Mouse (Mus musculus) limb, embryonic 13.5 days (tissue): ENCODE measurements at regions not wholly inside any gene's neighbourhood (a gene's known extent, or its start where the extent isn't known, plus 50 kb on each side); places are given as distances from the start of the nearest gene placed in this dataset.
A peak's percentile ranks its signal among the peaks of the same experiment; 100 is the strongest.

Experiments used
- ATAC-seq: fragments of 200-750 bp; cut with Nextera tagmentation; 2 replicates; pipeline ENCODE4 v1.8.0; 2017; ENCODE audit warnings: low read depth, moderate number of reproducible peaks, moderate TSS enrichment; ENCODE audit not compliant: low FRiP score
- H3K27ac ChIP-seq: fragments of 300-500 bp; sonication (generic); 2 replicates; pipeline ENCODE4 v1.5.1; 2015; ENCODE audit warnings: inconsistent platforms, mild to moderate bottlenecking, moderate library complexity
- H3K27me3 ChIP-seq: fragments of 300-500 bp; sonication (generic); 2 replicates; pipeline ENCODE4 v1.6.1; 2015; ENCODE audit warnings: mild to moderate bottlenecking, inconsistent platforms
- H3K36me3 ChIP-seq: fragments of 300-500 bp; sonication (generic); 2 replicates; pipeline ENCODE4 v1.6.1; 2015; ENCODE audit warnings: inconsistent platforms, mild to moderate bottlenecking, moderate library complexity
- H3K4me1 ChIP-seq: fragments of 300-500 bp; sonication (generic); 2 replicates; pipeline ENCODE4 v1.6.1; 2015; ENCODE audit warnings: inconsistent platforms
- H3K4me2 ChIP-seq: fragments of 300-500 bp; sonication (generic); replicated peaks from 2 replicates; pipeline ENCODE4 v1.6.1; 2015; ENCODE audit warnings: inconsistent platforms, mild to moderate bottlenecking, moderate library complexity
- H3K4me3 ChIP-seq: fragments of 300-500 bp; sonication (generic); 2 replicates; pipeline ENCODE4 v1.5.1; 2015; ENCODE audit warnings: moderate library complexity, mild to moderate bottlenecking, inconsistent platforms
- H3K9ac ChIP-seq: fragments of 300-500 bp; sonication (generic); 2 replicates; pipeline ENCODE4 v1.6.1; 2015; ENCODE audit warnings: mild to moderate bottlenecking, inconsistent platforms
- H3K9me3 ChIP-seq: fragments of 300-500 bp; sonication (generic); 2 replicates; pipeline ENCODE4 v1.6.1; 2016; ENCODE audit warnings: inconsistent platforms
- WGBS: fragments of 180-500 bp; shearing (Covaris S2); methylation state at CpG from one replicate; pipeline ENCODE4 v1.1.7; 2015; 5-methylcytosine and 5-hydroxymethylcytosine counted together

DNA sequence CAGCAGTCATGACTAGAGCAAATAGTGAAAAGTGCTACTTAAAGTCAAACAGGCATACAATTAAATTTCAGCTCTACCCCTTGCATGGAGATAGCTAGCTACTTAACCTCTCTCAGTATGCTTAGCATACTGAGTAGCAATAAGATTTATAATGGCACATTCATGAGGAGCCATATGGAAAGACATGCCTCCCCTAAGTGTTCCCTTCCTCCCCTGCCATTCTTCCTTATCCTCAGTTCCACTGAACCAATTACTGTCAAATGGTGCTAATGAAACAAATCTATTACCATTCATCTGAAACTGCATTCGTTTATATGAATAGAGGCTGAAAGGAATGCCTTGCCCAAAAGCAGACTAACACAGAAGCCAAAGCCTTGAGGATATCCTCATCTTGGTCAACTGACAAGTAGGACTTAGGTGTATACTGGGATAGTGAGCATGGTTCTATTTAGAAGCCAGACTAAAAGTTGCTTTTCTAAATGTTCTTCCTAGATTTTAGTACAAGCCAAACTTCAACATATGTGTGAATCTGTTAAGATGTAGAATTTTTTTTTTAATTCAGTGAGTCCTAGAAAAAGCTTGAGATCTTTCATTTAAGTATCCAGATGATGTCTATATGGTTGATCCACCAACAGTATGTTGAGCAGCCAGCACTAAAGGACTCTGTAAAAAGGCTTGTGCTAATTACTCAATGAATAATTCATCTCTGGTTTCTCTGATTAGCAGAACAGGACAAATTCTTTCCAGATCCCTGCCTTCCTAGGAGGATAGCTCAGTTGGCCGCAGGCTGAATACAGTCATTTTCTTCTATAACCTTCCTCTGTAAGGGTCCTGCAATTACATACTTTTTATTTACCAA is 368.7 kb downstream of the Tmem135 start:
- Histone ChIP-seq H3K36me3 (no peaks in the 10 kb centered on the region), H3K27ac (no peak overlapping the region), H3K4me2 (no peak overlapping the region), H3K4me1 (0 out of 2 replicates have a peak, but pooled peaks cover 6% of the 10 kb centered on the region), H3K27me3 (no peaks in the 10 kb centered on the region), H3K4me3 (no peak overlapping the region), H3K9me3 (no peaks in the 10 kb centered on the region), H3K9ac (no peak overlapping the region)
- WGBS = 67% methylated on average over 2 of the region's 2 CpGs
- no peak for ATAC-seq

DNA sequence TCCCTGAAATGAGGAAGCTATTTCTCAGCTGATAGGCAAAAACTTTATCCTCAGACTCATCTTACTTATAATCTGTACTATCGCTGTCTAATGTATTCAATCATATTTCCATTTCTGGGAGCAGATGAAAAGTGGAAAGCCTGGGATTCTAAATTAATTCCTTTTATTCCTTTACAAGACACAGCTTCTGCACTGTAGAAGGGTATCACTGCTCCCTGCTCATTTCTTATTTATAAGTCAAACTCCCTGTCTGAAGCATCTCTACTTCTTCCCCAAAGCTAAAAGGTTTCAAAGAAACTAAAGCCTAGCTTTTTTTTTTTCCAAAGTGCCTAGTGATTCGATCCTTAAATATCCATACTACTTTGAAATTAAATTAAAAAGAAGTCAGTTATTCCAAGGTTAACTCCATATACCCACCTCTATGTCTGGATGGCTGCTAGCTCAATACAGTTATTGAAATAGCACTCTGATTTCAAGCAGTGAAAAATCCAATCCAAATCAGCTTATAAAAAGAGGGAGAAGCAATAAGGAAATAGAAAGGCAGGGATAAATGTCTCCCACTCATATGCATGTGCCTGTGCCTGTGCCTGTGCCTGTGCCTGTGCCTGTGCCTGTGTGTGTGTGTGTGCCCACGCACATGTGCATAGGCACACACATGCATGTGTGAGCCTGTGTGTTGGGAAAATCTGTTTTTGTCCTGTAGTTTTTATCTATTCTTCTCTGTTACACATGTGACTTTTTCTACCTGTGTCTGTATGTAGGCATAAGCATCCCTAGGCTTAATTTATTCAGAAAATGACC is 380.6 kb downstream of the Tmem135 start:
- Histone ChIP-seq H3K9me3 (no peaks in the 10 kb centered on the region), H3K27me3 (no peaks in the 10 kb centered on the region), H3K4me1 (no peaks in the 10 kb centered on the region), H3K9ac (no peak overlapping the region), H3K4me2 (no peak overlapping the region), H3K36me3 (no peaks in the 10 kb centered on the region), H3K4me3 (no peak overlapping the region), H3K27ac (no peak overlapping the region)
- 86% methylated on average over 3 of the region's 3 CpGs for WGBS
- no peak for ATAC-seq

DNA sequence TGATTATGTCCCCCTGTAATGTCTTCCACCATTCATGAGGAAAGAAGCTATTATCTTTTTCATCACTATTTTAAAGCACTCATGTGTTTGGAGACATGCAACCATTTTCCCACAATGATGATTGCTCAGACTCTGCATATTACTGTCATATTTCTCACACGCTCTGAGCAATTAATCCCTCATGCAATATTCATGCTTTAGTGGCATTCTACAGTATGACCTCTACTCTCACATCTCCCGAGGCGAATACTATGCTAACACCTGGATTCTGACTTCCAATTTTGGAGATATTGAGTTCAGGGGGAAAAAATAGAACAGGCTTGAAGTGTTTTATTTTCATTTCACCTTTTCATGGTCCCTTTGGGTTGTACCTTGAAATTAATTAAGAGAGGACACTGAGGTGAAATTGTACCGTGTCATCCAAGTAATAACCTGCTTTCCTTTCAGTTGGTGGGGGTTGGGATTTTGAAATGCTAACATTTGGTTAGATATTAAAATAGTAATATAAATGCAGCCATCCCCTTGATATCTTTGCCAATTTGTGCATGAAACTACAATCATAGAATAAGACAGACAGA is 405.1 kb downstream of the Tmem135 start:
- Histone ChIP-seq H3K4me1 (no peaks in the 10 kb centered on the region), H3K9me3 (no peaks in the 10 kb centered on the region), H3K36me3 (no peaks in the 10 kb centered on the region), H3K9ac (no peak overlapping the region), H3K27me3 (no peaks in the 10 kb centered on the region), H3K27ac (no peak overlapping the region), H3K4me3 (no peak overlapping the region), H3K4me2 (no peak overlapping the region)
- WGBS = 86% methylated on average over 4 of the region's 4 CpGs
- no peak for ATAC-seq

DNA sequence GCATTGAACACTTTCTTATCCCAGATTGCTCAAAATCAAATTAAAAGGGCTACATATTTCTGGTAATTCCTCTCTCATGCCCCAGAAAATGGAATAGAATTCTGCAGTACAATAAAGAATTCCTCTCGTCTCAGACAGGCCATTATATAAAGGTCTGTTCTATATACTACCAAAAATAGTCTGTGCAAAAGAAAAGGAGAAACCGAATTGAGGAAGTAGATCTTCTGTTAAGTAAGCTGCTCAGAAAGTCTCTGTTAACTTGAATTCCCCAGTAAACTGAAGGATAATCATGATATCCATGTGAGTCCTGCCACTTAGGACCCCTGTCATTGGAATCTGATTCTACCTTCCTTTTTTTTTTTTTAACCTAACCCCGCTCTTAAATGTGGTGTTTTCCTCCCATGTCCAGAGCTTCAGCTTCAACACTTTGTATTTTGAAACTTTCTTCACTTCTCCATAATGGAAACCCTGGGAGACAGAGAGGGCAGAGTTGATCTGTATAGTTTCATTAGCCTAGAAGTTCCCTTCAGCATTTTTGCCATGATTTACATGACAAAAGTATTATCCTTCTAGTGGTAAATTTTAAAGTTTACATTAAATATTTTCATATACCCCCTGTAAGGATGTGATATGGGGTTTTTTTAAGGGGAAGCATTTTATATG is 406.1 kb downstream of the Tmem135 start:
- ATAC-seq = no peak
- 81% methylated on average over 3 of the region's 3 CpGs for WGBS
- Histone ChIP-seq H3K4me1 (no peaks in the 10 kb centered on the region), H3K9ac (no peak overlapping the region), H3K36me3 (no peaks in the 10 kb centered on the region), H3K4me3 (no peak overlapping the region), H3K4me2 (no peak overlapping the region), H3K9me3 (no peaks in the 10 kb centered on the region), H3K27ac (no peak overlapping the region), H3K27me3 (no peaks in the 10 kb centered on the region)

DNA sequence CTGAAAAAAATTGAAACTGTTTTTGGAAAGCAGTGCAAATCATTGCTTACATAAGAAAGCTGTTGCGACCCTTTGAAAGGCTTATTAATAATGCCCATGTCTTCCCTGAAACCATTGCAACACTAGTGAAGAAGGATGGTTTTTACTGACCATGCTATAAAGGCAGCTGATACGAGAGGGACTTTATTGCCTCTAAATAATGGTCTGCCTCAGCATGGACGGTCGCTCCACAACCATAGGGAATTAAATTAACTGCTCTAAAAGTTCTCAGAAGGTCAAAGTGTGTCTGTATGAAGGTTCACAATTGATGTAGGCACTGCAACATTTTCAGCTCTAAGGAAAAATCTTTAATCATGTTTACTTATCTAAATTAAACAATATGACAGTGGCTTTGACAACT is 429.6 kb downstream of the Tmem135 start:
- H3K4me2 ChIP-seq = no peak overlapping the region
- no peak for ATAC-seq
- no peak overlapping the region for H3K4me3 ChIP-seq
- H3K27ac ChIP-seq = no peak overlapping the region
- H3K9me3 ChIP-seq = no peaks in the 10 kb centered on the region
- 42% methylated on average over 4 of the region's 4 CpGs for WGBS
- no peak overlapping the region for H3K9ac ChIP-seq
- no peaks in the 10 kb centered on the region for H3K36me3 ChIP-seq
- H3K4me1 ChIP-seq = no peaks in the 10 kb centered on the region
- H3K27me3 ChIP-seq = no peaks in the 10 kb centered on the region

DNA sequence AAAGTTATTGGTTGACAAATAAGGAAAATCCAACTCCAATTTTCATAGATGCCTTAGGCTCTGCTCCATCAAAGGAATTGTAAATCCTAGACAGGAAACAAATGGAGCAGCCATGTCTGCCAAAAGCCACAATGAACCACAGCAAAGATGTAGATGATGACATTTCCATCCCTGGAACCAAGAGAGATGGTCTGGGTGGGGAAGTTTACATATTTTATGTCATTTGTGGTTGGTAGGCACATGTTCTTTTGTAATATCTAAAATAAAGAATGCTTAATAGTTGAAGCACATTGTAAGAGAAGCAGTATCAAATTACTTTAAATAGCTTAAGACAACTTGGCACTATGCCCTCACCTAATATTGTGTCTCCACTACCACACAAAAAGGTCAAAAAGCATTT is 443.2 kb downstream of the Tmem135 start:
- Histone ChIP-seq H3K9me3 (no peaks in the 10 kb centered on the region), H3K27ac (no peak overlapping the region), H3K9ac (no peak overlapping the region), H3K36me3 (no peaks in the 10 kb centered on the region), H3K4me3 (no peak overlapping the region), H3K27me3 (no peaks in the 10 kb centered on the region), H3K4me1 (peaks cover 9% of the 10 kb centered on the region; the same call in 1 of the 2 replicates), H3K4me2 (no peak overlapping the region)
- ATAC-seq = no peak; the same call in 1 of the 2 replicates

DNA sequence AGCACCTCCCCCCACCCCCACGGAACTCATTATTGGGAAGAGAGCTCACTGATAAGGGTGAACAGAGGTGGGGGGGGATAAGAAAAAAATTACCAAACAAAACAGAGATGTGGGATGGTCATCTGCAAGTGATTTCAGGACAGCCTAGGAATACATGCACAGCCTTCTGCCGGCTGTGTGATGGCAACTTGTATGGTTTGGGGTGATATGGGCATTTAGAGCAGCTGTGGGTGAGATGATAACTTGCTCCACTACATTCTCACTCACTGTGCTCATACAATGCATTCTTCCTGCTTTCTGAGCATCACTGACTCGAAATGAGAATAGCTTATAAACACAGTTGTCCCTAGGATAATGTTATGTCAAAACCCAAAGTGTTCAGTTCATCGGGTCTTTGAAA is 443.8 kb downstream of the Tmem135 start:
- no peaks in the 10 kb centered on the region for H3K27me3 ChIP-seq
- no peaks in the 10 kb centered on the region for H3K9me3 ChIP-seq
- 75% methylated on average over 4 of the region's 4 CpGs for WGBS
- H3K4me2 ChIP-seq = no peak overlapping the region
- H3K4me1 ChIP-seq = peaks cover 9% of the 10 kb centered on the region; the same call in 1 of the 2 replicates
- peak; percentile 41 for ATAC-seq
- no peak overlapping the region for H3K4me3 ChIP-seq
- H3K27ac ChIP-seq = no peak overlapping the region
- no peaks in the 10 kb centered on the region for H3K36me3 ChIP-seq
- no peak overlapping the region for H3K9ac ChIP-seq

DNA sequence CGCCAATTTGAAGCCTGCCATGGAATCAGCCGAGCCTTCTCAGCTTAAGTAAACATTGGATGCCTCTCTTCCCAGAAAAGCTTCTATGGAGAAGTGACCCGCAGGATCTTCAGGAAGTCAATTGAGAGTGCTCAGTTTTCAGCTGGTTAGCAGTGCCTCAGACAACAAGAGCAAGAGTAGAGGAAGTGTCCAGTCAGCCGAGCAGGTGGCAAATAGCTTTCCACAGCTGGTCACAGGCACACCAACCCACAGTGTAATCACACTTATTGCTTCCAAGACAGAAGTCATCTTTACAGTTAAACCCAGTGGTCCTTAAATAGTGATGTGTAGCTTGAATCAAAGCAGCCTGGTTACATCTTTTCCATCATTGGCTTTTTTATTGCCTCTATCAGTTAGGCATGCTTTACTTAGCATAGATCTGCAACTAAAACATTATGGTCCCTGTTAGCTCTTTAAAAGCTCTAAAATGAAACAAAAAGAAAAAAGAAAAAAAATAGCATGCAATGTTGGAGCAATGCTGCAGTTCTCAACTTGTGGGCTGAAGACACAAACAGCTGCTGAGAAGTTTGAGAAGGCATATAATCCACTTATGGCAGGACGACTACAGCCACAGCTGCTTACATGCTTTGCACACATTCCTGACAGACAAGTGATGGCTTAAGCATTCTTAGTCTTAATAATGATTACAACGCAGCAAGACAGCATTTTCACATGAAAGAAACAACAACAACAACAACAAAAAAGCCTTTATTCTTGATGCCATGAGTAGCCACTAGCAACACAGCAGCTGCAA is 444.5 kb downstream of the Tmem135 start:
- 53% methylated on average over 6 of the region's 6 CpGs for WGBS
- no peaks in the 10 kb centered on the region for H3K36me3 ChIP-seq
- H3K27me3 ChIP-seq = no peaks in the 10 kb centered on the region
- H3K9me3 ChIP-seq = no peaks in the 10 kb centered on the region
- peaks cover 9% of the 10 kb centered on the region; the same call in 1 of the 2 replicates for H3K4me1 ChIP-seq
- ATAC-seq = peak; percentile 65
- H3K4me2 ChIP-seq = no peak overlapping the region
- no peak overlapping the region for H3K4me3 ChIP-seq
- H3K27ac ChIP-seq = no peak overlapping the region
- H3K9ac ChIP-seq = no peak overlapping the region

DNA sequence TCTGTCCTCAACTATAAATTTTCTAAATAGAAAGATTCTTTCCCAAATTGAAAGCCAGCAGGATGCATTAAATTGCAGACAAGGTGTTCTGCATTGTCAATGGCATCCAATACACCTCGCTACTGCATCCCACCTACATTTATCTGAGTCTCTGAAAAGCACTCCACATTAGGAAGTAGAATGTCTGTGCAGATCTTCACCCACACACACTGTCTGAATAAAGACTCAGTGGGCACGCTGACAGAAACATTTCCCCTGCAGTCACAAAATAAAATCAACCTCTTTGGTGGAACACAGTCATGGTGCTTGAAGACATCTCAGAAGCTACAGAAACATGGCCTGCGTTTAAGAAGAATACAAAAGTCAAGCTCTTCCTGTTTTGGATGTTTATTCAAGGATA is 449.0 kb downstream of the Tmem135 start:
- no peaks in the 10 kb centered on the region for H3K9me3 ChIP-seq
- 0 out of 2 replicates have a peak, but pooled peaks cover under 1% of the 10 kb centered on the region for H3K4me1 ChIP-seq
- no peak overlapping the region for H3K9ac ChIP-seq
- no peak for ATAC-seq
- no peak overlapping the region for H3K4me3 ChIP-seq
- no peak overlapping the region for H3K4me2 ChIP-seq
- H3K27ac ChIP-seq = no peak overlapping the region
- no peaks in the 10 kb centered on the region for H3K36me3 ChIP-seq
- WGBS = 86% methylated on average over 3 of the region's 3 CpGs
- H3K27me3 ChIP-seq = no peaks in the 10 kb centered on the region

DNA sequence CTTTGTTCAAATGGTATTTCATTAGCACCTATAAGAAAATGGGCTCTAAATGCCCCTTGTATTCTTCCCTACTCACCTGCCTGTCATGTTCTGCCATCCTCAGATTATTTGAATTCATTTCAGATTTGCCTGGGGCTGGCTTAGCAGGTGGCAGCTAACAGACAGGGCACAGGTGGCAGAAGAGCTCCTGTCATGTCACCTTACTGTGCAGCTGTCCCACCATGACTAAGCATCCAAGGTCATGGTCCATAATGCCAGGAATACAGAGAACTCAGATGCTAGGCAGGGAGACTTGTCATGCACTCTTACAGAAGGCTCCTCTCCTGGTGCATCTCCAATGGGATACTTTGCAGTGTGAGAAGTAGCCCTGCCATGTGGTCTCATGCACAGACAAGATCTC is 458.7 kb downstream of the Tmem135 start:
- Histone ChIP-seq H3K4me1 (no peaks in the 10 kb centered on the region), H3K9ac (no peak overlapping the region), H3K4me3 (no peak overlapping the region), H3K4me2 (no peak overlapping the region), H3K27me3 (no peaks in the 10 kb centered on the region), H3K27ac (no peak overlapping the region), H3K36me3 (no peaks in the 10 kb centered on the region), H3K9me3 (no peaks in the 10 kb centered on the region)
- no peak for ATAC-seq

DNA sequence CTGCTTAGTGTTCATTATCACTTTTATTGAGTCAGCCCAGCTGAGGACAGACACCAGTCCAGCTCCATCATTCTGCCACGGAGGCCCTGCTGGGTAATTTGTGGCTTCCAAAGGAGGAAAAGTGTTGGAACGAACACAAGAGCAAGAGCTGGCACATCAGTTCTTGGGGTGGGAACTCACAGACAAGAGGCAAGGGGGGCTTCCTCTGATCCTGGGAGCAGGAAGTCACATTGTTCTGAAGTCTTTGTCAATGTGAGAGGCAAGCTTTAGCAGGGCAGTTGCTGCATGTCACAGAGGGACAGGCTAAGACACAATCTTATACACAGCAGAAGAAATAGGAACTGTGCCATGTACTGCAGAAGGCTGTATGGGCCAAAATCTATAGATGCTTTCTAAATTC is 459.1 kb downstream of the Tmem135 start:
- no peak overlapping the region for H3K4me3 ChIP-seq
- H3K27ac ChIP-seq = no peak overlapping the region
- WGBS = 42% methylated on average over 2 of the region's 2 CpGs
- ATAC-seq = no peak
- no peak overlapping the region for H3K9ac ChIP-seq
- no peak overlapping the region for H3K4me2 ChIP-seq
- H3K4me1 ChIP-seq = no peaks in the 10 kb centered on the region
- no peaks in the 10 kb centered on the region for H3K27me3 ChIP-seq
- no peaks in the 10 kb centered on the region for H3K9me3 ChIP-seq
- H3K36me3 ChIP-seq = no peaks in the 10 kb centered on the region
